Mouse (Mus musculus) liver, adult 2 months (tissue): ENCODE data around the gene Cks1b. TPM values are rescaled to one million over a fixed set of nuclear protein-coding genes. Genes with fewer than 3 reads are reported as not detected.

ENCODE experiments used
- DNase-seq: peaks from one replicate; pipeline ENCODE4 v3.0.0-alpha.2; 2011; ENCODE audit warnings: low read depth, low spot score; ENCODE audit errors: extremely low read depth
- H3K27ac ChIP-seq: fragments of 200-500 bp; replicated peaks from 2 replicates; pipeline ENCODE4 v1.5.1; 2012; ENCODE audit warnings: low read depth, mild to moderate bottlenecking, control low read depth, inconsistent platforms, low read length; ENCODE audit not compliant: insufficient read depth
- H3K27me3 ChIP-seq: fragments of 200-500 bp; 2 replicates; pipeline ENCODE4 v1.6.1; 2012; ENCODE audit warnings: mild to moderate bottlenecking, moderate library complexity, low read length, inconsistent platforms; ENCODE audit not compliant: control insufficient read depth, insufficient read depth
- H3K36me3 ChIP-seq: fragments of 200-500 bp; 2 replicates; pipeline ENCODE4 v1.6.1; 2012; ENCODE audit warnings: low read length, inconsistent platforms; ENCODE audit not compliant: control insufficient read depth, insufficient read depth
- H3K4me1 ChIP-seq: fragments of 200-500 bp; 2 replicates; pipeline ENCODE4 v1.6.1; 2011; ENCODE audit warnings: low read length; ENCODE audit not compliant: control insufficient read depth, insufficient read depth
- H3K4me3 ChIP-seq: fragments of 200-500 bp; 2 replicates; pipeline ENCODE4 v1.5.1; 2011; ENCODE audit warnings: low read depth, mild to moderate bottlenecking, control low read depth, low read length, moderate library complexity; ENCODE audit not compliant: insufficient read depth
- H3K79me2 ChIP-seq: fragments of 200-500 bp; 2 replicates; pipeline ENCODE4 v1.6.1; 2012; ENCODE audit warnings: inconsistent platforms, mild to moderate bottlenecking, low read length, moderate library complexity; ENCODE audit not compliant: control insufficient read depth, insufficient read depth
- H3K9ac ChIP-seq: fragments of 200-500 bp; 2 replicates; pipeline ENCODE4 v1.6.1; 2012; ENCODE audit warnings: low read depth, mild to moderate bottlenecking, control low read depth, inconsistent platforms, low read length
- CTCF ChIP-seq: fragments of 200-500 bp; IDR thresholded peaks from 2 replicates; pipeline ENCODE4 v1.5.1; 2011; ENCODE audit warnings: low read depth, low read length, control low read depth
- POLR2A ChIP-seq: fragments of 200-500 bp; IDR thresholded peaks from 2 replicates; pipeline ENCODE4 v1.6.1; 2011; ENCODE audit warnings: low read length, control low read depth; ENCODE audit not compliant: insufficient read depth; ENCODE audit errors: extremely low read depth
- WGBS: fragments of 180-500 bp; shearing (Covaris S2); methylation state at CpG from one replicate; pipeline ENCODE4 v1.1.7; 2018; 5-methylcytosine and 5-hydroxymethylcytosine counted together
- polyA plus RNA-seq: library from polyadenylated mRNA; depleted of rRNA; stranded (reverse); fragments of >200 nt; gene quantifications from 2 replicates; pipeline ENCODE4 v1.2.3, GENCODE M21; 2012
- total RNA-seq: library from RNA; depleted of rRNA; stranded (reverse); fragments of >200 nt; gene quantifications from 2 replicates; pipeline ENCODE4 v1.2.3, GENCODE M21; 2014

The Cks1b gene
- total and polyA plus RNA-seq, 2 experiments: 3.0 to 11.0 TPM

GRCm38 (mm10) chr3:89437269-89437668 is 19.1 kb upstream of the Cks1b start:
- WGBS: 46% methylated on average over 5 of the region's 5 CpGs
- Histone ChIP-seq H3K4me3 (no peak overlapping the region), H3K79me2 (no peaks in the 10 kb centered on the region), H3K27ac (no peak overlapping the region), H3K27me3 (no peaks in the 10 kb centered on the region), H3K36me3 (peaks cover 6% of the 10 kb centered on the region; the same call in 1 of the 2 replicates), H3K4me1 (peaks cover 1% of the 10 kb centered on the region), H3K9ac (peak overlapping the region; percentile 13; the same call in 1 of the 2 replicates)
- no peak for DNase-seq
- TF ChIP-seq POLR2A: no peak
- no peak for TF ChIP-seq CTCF

DNA sequence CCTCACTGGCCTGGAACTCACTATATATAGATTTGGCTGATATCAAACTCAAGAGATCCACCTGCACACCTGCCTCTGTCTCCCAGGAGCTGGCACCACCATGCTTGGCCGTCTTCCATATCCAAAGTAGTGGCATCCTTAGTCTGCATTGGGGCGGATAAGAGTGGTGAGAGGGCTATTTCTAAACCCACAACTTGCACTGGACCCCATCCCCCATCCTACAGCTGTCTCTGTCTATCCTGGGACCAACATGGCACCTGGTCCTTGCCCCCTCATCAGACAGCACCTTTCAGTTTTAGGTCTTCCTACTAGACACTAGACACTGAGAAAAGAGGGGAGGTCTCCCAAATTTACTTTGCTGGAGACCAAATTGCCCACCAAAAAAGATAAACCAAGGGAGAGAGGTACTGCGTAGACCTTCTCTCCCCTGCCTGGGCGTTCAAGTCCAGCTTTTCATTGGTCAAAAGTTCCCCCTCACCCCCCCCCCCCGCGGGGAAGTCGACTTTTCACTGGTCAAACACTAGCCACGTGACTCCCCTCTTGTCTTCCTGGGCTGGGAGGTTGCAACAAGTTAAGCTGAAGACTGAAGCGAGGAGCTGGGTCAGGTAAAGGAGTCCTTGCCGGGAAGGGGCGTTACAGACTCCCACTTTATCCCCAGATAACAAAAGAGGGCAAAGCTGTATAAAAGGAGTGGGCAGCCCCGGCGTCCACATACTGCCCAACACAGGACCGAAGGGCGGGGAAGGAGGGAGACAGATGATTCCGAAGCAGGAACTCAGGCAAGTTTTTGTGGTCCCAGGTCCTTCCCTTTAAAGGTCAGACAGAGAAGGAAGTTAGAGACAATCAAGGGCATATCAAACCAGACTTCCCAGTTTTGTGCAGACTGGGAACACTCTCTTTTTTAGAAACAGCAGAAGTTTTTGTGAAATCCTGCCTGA is 18.3 kb upstream of the Cks1b start, which contains the start of gene Pbxip1:
Pbxip1 (plus strand) TSS at position 531 of the 938 bp plus-strand sequence.
- peaks cover 6% of the 10 kb centered on the region; the same call in 1 of the 2 replicates for H3K36me3 ChIP-seq
- peak; percentile 73 for DNase-seq
- H3K79me2 ChIP-seq: no peaks in the 10 kb centered on the region
- H3K27ac ChIP-seq: 0 out of 2 replicates have a peak within 1 kb of the TSS, but pooled peaks have one; percentile 15
- TF ChIP-seq POLR2A (no peak), CTCF (no peak)
- WGBS: 9% methylated on average over 16 of the region's 16 CpGs
- H3K4me1 ChIP-seq: peaks cover 1% of the 10 kb centered on the region
- H3K27me3 ChIP-seq: no peaks in the 10 kb centered on the region
- peak within 1 kb of the TSS; percentile 71 for H3K9ac ChIP-seq
- peak within 1 kb of the TSS; percentile 43 for H3K4me3 ChIP-seq

DNA sequence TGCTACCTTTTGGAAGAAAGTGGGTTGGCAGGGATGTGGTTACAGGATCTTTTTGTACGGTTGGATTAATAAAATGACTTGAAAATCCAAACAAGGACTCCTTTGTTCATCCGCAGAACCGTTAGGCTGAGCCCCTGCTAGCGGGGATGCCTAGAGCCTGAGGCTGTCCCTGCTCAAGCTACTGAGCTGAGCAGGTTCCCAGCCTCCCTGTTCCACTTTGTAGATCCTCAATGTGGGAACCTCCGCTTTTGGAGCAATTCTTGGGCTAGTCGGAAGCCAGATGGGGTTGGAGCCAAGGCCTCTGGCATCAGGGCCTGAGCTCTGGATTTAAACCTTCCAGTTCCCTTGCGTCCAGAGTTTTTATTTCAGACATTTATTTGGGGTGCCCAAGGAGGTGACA is 16.9 kb upstream of the Cks1b start:
- H3K36me3 ChIP-seq: peaks cover 6% of the 10 kb centered on the region; the same call in 1 of the 2 replicates
- DNase-seq: no peak
- WGBS: 84% methylated on average over 7 of the region's 7 CpGs
- H3K4me1 ChIP-seq: peaks cover 5% of the 10 kb centered on the region
- peaks cover 8% of the 10 kb centered on the region; the same call in 1 of the 2 replicates for H3K79me2 ChIP-seq
- no peak overlapping the region for H3K9ac ChIP-seq
- TF ChIP-seq POLR2A (no peak), CTCF (no peak)
- no peaks in the 10 kb centered on the region for H3K27me3 ChIP-seq
- no peak overlapping the region for H3K27ac ChIP-seq
- H3K4me3 ChIP-seq: no peak overlapping the region

DNA sequence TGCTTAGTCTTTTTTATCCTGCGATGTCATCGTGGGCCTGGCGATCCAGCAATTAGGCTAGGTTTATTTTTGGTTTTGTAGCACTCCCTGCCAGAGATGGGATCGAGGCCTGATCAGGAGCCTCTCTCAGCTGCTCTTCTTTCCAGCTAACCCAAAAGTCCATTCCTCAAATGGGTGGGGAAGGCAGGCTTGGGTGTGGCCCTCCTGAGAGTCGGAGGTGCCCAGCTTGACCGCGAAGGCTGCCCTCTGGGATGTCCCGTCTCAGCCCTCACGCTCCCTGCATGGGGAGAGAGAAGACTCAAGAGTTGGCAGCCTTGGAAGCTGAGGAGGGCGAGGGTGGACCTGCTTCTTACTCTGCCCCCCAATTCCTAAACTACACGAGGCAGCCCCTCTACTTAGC is 16.3 kb upstream of the Cks1b start:
- H3K36me3 ChIP-seq: peaks cover 6% of the 10 kb centered on the region; the same call in 1 of the 2 replicates
- H3K79me2 ChIP-seq: peaks cover 8% of the 10 kb centered on the region; the same call in 1 of the 2 replicates
- WGBS: 86% methylated on average over 11 of the region's 11 CpGs
- H3K27ac ChIP-seq: no peak overlapping the region
- H3K4me3 ChIP-seq: no peak overlapping the region
- no peaks in the 10 kb centered on the region for H3K27me3 ChIP-seq
- TF ChIP-seq CTCF: no peak
- TF ChIP-seq POLR2A: no peak
- DNase-seq: no peak
- H3K9ac ChIP-seq: no peak overlapping the region
- peaks cover 5% of the 10 kb centered on the region for H3K4me1 ChIP-seq

GRCm38 (mm10) chr3:89432606-89433005 is 14.4 kb upstream of the Cks1b start:
- TF ChIP-seq CTCF (no peak), POLR2A (no peak)
- WGBS: 96% methylated on average over 8 of the region's 8 CpGs
- peaks cover 8% of the 10 kb centered on the region; the same call in 1 of the 2 replicates for H3K79me2 ChIP-seq
- H3K27me3 ChIP-seq: no peaks in the 10 kb centered on the region
- H3K4me3 ChIP-seq: no peak overlapping the region
- DNase-seq: no peak
- no peak overlapping the region for H3K9ac ChIP-seq
- peaks cover 5% of the 10 kb centered on the region for H3K4me1 ChIP-seq
- H3K27ac ChIP-seq: no peak overlapping the region
- peaks cover 10% of the 10 kb centered on the region for H3K36me3 ChIP-seq
